Comparison of ENCODE assay signal across 14 mouse cellular contexts in genomic region chr3:123237446-123237845, GRCm38 (mm10). TPM values are rescaled to one million over a fixed set of nuclear protein-coding genes. Genes with fewer than 3 reads are reported as not detected.
"Had no signal": no experiment of that assay in that cellular context is flagged by ENCODE, and none has a peak within 500 bp of the region (broad histone marks: within the 10 kb centered on the region; RNA-seq: fewer than 3 reads in every experiment).

No protein-coding gene starts in this region.

- ATAC-seq: lung, postnatal 0 days; midbrain, embryonic 15.5 days had no signal

- H3K4me1 ChIP-seq: liver, embryonic 15.5 days had no signal

- H3K27me3 ChIP-seq: stomach, embryonic 15.5 days had no signal

- H3K4me2 ChIP-seq: limb, embryonic 13.5 days; liver, embryonic 11.5 days; liver, embryonic 15.5 days; midbrain, embryonic 15.5 days; neural tube, embryonic 13.5 days had no signal

- H3K27ac ChIP-seq: layer of hippocampus, adult 2 months; limb, embryonic 13.5 days; liver, embryonic 15.5 days; midbrain, embryonic 15.5 days; neural tube, embryonic 13.5 days; stomach, embryonic 15.5 days had no signal

- H3K36me3 ChIP-seq: limb, embryonic 13.5 days; liver, embryonic 15.5 days; midbrain, embryonic 15.5 days; neural tube, embryonic 13.5 days; stomach, embryonic 15.5 days had no signal

- DNase-seq: kidney, postnatal 10 days; lung, adult 2 months; lung, postnatal 36 days; right cerebral cortex, postnatal 14 days; thymus, postnatal 4 days had no signal

- H3K9me3 ChIP-seq: limb, embryonic 13.5 days; liver, embryonic 15.5 days; midbrain, embryonic 15.5 days; neural tube, embryonic 13.5 days; stomach, embryonic 15.5 days had no signal

- H3K9ac ChIP-seq: limb, embryonic 13.5 days; liver, embryonic 15.5 days; midbrain, embryonic 15.5 days; neural tube, embryonic 13.5 days; stomach, embryonic 15.5 days had no signal

- H3K4me3 ChIP-seq: layer of hippocampus, adult 2 months; limb, embryonic 13.5 days; liver, embryonic 15.5 days; midbrain, embryonic 15.5 days; neural tube, embryonic 13.5 days; stomach, embryonic 15.5 days had no signal

RNA-seq across cellular contexts. Expression of gene Synpo2, which starts 1.5 kb away (rescaled TPM):
- total RNA-seq: monocyte, adult 5-6 weeks had no signal
